Mouse (Mus musculus): ENCODE results near the gene Gm17657. TPM values are rescaled to one million over a fixed set of nuclear protein-coding genes. Genes with fewer than 3 reads are reported as not detected.
"Not testable (repeated sequence)": the region's sequence is repeated elsewhere in the genome, so short reads cannot be mapped to it uniquely, and the experiment has no call there.

Gm17657 gene
- total RNA-seq, 2 experiments from 2014 or later = not detected

GRCm38 (mm10) chr17:29551019-29551418 is 1.6 kb upstream of the Gm17657 start:
- ATAC-seq (replicated peaks; ENCODE audit: low FRiP score, poor library complexity, severe bottlenecking) = no peak

- ATAC-seq (replicated peaks; ENCODE audit: low FRiP score, poor library complexity, severe bottlenecking) = no peak
Observed at GRCm38 (mm10) chr17:29548994-29549393, 444 bp downstream of the Gm17657 start.

GRCm38 (mm10) chr17:29548494-29548893 is 944 bp downstream of the Gm17657 start:
- no peak for ATAC-seq (replicated peaks; ENCODE audit: low FRiP score, poor library complexity, severe bottlenecking)

GRCm38 (mm10) chr17:29545241-29545640 is 4.2 kb downstream of the Gm17657 start:
- ATAC-seq (replicated peaks; ENCODE audit: low FRiP score, poor library complexity, severe bottlenecking) = no peak

GRCm38 (mm10) chr17:29544064-29544463 is 5.4 kb downstream of the Gm17657 start:
- ATAC-seq (replicated peaks; ENCODE audit: low FRiP score, poor library complexity, severe bottlenecking) = no peak

- no peak for ATAC-seq (replicated peaks; ENCODE audit: low FRiP score, poor library complexity, severe bottlenecking)
Observed at GRCm38 (mm10) chr17:29542831-29543690, 6.4 kb downstream of the Gm17657 start.

GRCm38 (mm10) chr17:29541419-29541818 is 8.0 kb downstream of the Gm17657 start:
- ATAC-seq (replicated peaks; ENCODE audit: low FRiP score, poor library complexity, severe bottlenecking) = no peak

GRCm38 (mm10) chr17:29540426-29540825 is 9.0 kb downstream of the Gm17657 start:
- ATAC-seq (replicated peaks; ENCODE audit: low FRiP score, poor library complexity, severe bottlenecking) = no peak

GRCm38 (mm10) chr17:29533866-29534265 is 15.6 kb downstream of the Gm17657 start:
- no peak for ATAC-seq (replicated peaks; ENCODE audit: low FRiP score, poor library complexity, severe bottlenecking)

- no peak for ATAC-seq (replicated peaks; ENCODE audit: low FRiP score, poor library complexity, severe bottlenecking)
Observed at GRCm38 (mm10) chr17:29531757-29532384, 17.6 kb downstream of the Gm17657 start.

GRCm38 (mm10) chr17:29531278-29531677 is 18.2 kb downstream of the Gm17657 start:
- ATAC-seq (replicated peaks; ENCODE audit: low FRiP score, poor library complexity, severe bottlenecking) = peak; percentile 36; the same call in 1 of the 2 replicates

GRCm38 (mm10) chr17:29530508-29530907 is 18.9 kb downstream of the Gm17657 start:
- ATAC-seq (replicated peaks; ENCODE audit: low FRiP score, poor library complexity, severe bottlenecking) = no peak

- ATAC-seq (replicated peaks; ENCODE audit: low FRiP score, poor library complexity, severe bottlenecking) = no peak
Observed at GRCm38 (mm10) chr17:29528568-29529187, 20.8 kb downstream of the Gm17657 start.

GRCm38 (mm10) chr17:29525613-29526012 is 23.8 kb downstream of the Gm17657 start:
- ATAC-seq (replicated peaks; ENCODE audit: low FRiP score, poor library complexity, severe bottlenecking) = no peak

GRCm38 (mm10) chr17:29519731-29520130 is 29.7 kb downstream of the Gm17657 start:
- ATAC-seq (replicated peaks; ENCODE audit: low FRiP score, poor library complexity, severe bottlenecking) = no peak

GRCm38 (mm10) chr17:29518665-29519064 is 30.8 kb downstream of the Gm17657 start:
- ATAC-seq (replicated peaks; ENCODE audit: low FRiP score, poor library complexity, severe bottlenecking) = not testable (repeated sequence)

GRCm38 (mm10) chr17:29514435-29514834 is 35.0 kb downstream of the Gm17657 start:
- ATAC-seq (replicated peaks; ENCODE audit: low FRiP score, poor library complexity, severe bottlenecking) = peak; percentile 64

- peak; percentile 89 for ATAC-seq (replicated peaks; ENCODE audit: low FRiP score, poor library complexity, severe bottlenecking)
Observed at GRCm38 (mm10) chr17:29513044-29513730, 36.3 kb downstream of the Gm17657 start.

- no peak for ATAC-seq (replicated peaks; ENCODE audit: low FRiP score, poor library complexity, severe bottlenecking)
Observed at GRCm38 (mm10) chr17:29510691-29511090, 38.7 kb downstream of the Gm17657 start.
